Mouse (Mus musculus): ENCODE measurements around the gene Per2. TPM values are rescaled to one million over a fixed set of nuclear protein-coding genes. Genes with fewer than 3 reads are reported as not detected.
"Not testable (repeated sequence)": the region's sequence is repeated elsewhere in the genome, so short reads cannot be mapped to it uniquely, and the experiment has no call there.

Per2 gene
- 10 to 100 TPM in 1 of 2 experiments, 1 to 10 TPM in 1; 8.5 to 11.2 TPM for total RNA-seq (2021)

- DNase-seq = peak; percentile 99
Observed at GRCm38 (mm10) chr1:91459059-91459809, at the start of gene Per2. Gene Per2, minus strand, starts transcription at chr1:91459324.

- DNase-seq = no peak
Observed at GRCm38 (mm10) chr1:91504615-91505014, 45.5 kb upstream of the Per2 start.

DNA sequence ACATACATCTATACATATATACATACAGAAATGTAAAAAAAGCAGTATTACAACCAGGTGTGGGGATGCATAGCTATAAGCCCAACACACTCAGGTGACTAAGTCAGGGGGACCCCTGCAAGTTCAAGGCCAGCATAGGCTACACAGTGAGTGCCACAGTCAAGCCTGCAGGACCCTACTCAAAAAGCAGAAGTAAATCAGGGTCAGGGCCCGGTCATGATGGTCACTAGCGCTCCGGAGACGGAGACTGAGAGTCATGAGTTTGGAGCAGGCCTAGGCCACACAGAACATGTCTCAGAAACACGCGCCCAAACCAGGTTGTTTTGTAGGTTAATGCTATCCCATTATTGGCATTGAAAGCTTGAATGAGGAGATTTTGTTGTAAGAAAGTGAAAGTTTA is 39.5 kb upstream of the Per2 start:
- no peak for DNase-seq

- no peak for DNase-seq
Observed at GRCm38 (mm10) chr1:91495321-91495720, 36.2 kb upstream of the Per2 start.

DNA sequence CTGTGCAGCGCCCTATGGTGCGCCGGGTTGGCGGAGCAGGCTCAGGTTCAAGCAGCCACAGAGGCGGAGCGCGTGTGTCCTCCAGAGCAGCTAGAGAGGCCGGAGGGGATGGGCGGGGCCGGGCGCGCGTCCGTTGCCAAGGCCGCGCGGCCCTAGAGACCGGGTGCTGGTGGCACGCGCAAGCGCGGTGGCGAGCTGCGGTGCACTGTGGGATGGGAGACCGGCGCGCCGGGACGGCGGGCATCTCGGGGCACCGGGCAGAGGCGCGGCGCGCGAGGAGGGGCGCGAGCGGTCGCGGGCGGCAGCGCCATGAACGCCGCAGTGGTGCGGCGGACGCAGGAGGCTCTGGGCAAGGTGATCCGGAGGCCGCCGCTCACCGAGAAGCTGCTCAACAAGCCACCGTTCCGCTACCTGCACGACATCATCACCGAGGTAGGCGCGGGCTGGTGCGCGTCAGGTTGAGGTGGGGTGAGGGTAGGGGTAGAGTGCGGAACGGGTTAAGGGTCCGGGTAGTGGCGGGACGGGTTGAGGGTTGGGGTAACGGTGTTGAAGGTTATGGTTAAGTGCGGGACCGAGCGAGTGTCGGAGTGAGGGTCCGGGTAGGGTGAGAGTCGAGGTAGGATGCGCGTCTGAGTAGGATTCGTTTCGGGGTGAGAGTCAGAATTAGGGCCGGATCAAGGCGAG is 35.5 kb upstream of the Per2 start, which contains the start of gene Traf3ip1:
Gene Traf3ip1, plus strand, starts transcription at position 191 of the 684 bp plus-strand sequence.
- peak; percentile 94 for DNase-seq

GRCm38 (mm10) chr1:91493938-91494337 is 34.8 kb upstream of the Per2 start:
- DNase-seq = no peak

- DNase-seq = no peak
Observed at GRCm38 (mm10) chr1:91492740-91493139, 33.6 kb upstream of the Per2 start.

DNA sequence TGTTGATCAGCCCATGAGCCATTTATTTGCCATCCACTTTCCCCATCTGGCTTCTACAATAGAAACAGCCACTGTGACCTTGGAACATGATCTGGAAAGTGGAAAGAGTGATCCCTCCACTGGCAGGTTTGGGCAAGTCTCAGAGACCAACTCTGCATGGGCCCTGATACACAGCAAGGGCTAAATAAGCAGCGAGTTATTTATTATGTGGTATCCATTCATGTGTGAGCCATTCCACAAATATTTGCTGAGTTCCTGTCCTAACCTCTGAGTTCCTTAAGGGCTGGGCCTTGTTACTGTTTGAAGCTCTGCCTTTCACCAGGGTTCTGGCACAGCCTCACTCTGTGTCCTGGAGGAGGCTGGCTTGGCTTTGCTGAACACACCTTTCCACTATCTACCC is 31.2 kb upstream of the Per2 start:
- no peak for DNase-seq

DNA sequence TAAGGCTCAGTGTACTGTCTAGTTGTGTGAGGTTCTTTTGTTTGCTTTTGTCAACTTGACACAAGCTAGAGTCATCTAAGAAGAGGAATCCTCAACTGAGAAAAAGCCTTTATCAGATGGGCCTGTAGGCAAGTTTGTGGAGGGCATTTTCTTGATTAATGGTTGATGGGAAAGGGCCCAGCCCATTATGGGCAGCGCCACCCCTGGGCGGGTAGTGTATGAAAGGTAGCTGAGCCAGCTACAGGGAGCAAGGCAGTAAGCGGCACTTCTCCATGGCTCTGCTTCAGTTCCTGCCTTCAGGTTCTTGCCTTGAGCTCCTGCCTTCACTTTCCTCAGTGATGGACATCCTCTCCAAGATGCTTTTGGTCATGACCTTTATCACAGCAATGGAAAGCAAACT is 27.0 kb upstream of the Per2 start:
- no peak for DNase-seq

- DNase-seq = no peak
Observed at GRCm38 (mm10) chr1:91485422-91485821, 26.3 kb upstream of the Per2 start.

DNA sequence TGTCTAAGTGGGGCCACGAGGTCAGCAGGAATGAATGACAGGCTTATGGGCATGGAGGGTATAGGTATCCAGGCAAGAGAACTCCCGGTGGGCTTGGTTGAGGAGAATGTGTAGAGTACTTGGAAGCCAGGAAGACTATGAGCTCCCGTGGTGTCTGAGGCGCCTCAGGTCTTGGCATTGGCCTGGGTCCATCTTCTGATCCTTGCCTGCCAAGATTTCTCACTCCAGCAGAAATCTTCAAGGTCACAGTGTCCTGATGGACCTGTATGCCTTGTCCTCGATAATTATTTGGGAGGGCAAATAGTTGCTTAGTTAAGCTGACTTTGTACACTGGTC is 24.9 kb upstream of the Per2 start:
- DNase-seq = no peak

- peak; percentile 93 for DNase-seq
Observed at GRCm38 (mm10) chr1:91483304-91484010, 24.3 kb upstream of the Per2 start.

- DNase-seq = no peak
Observed at GRCm38 (mm10) chr1:91482616-91483211, 23.6 kb upstream of the Per2 start.

DNA sequence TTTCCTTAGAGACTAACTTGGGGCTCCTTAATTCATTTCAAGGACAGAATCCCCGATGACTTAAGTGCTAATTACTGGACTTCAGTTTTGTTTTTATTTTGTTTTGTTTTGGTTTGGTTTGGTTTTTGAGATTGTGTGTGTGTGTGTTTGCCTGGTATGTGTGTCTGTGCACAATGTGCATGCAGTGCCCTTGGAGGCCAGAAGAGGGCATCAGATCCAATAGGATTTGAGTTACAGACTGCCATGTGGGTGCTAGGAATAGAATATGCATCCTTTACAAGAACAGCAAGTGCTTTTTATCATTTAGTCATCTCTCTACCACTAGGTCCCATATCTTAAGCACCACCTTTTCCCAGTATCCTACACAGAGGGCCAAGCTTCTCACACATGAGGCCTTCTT is 19.8 kb upstream of the Per2 start:
- no peak for DNase-seq

DNA sequence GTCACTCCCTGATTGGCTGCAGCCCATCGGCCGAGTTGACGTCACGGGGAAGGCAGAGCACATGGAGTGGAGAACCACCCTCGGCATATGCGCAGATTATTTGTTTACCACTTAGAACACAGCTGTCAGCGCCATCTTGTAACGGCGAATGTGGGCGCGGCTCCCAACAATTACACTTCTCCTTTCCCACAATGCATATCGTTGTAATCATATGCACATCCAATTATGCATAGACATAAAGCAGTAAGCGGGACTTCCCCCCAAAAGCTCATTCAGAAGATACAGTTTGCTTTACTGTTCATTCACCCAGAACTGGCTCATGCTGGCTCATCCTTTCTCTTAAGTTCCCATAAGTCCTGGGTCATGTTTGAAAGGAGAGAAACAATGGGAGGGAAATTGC is 19.0 kb upstream of the Per2 start:
- not testable (repeated sequence) for DNase-seq

- DNase-seq = no peak
Observed at GRCm38 (mm10) chr1:91469888-91470419, 10.8 kb upstream of the Per2 start.

DNA sequence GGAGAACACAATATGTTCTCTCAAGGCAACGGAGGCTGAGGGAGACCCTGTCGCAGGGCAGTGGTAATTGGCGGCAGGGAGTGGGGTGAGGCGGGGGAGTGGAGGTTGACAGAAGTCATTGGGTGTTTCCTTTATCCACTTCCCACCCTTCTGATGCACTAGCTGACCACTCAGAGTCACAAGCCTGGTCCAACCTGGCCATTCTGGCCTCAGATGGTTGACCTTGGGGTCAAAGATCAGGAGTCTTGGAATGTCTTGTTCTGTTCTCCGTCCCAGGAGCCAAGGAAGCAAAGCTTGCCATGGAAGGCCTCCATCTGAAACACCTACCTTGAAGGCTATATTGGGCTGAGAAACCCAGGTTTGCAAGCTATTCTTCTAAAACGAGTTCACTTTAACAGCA is 7.1 kb upstream of the Per2 start:
- DNase-seq = no peak

GRCm38 (mm10) chr1:91465244-91465643 is 6.1 kb upstream of the Per2 start:
- DNase-seq = no peak

GRCm38 (mm10) chr1:91464436-91464835 is 5.3 kb upstream of the Per2 start:
- DNase-seq = no peak

- no peak for DNase-seq
Observed at GRCm38 (mm10) chr1:91463336-91463995, 4.3 kb upstream of the Per2 start.

DNA sequence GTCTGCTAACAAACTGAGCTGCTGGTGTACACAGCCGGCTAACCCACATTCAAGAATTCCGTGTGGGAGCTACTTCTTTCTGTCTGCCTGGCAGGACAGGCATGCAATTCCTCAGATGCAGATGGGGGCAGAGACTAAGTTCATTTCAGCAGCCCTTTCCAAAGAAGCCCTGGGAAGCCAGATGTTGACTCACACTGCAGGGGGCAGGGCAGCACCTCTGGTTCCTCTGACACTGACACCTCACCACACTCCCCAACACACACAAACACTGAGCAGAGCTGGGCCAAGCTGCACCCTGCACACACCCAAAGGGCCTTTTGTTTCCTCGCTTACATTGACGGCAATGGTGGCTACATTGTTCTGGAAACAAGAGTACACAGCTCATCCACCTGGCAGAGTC is 1.4 kb upstream of the Per2 start:
- no peak for DNase-seq

DNA sequence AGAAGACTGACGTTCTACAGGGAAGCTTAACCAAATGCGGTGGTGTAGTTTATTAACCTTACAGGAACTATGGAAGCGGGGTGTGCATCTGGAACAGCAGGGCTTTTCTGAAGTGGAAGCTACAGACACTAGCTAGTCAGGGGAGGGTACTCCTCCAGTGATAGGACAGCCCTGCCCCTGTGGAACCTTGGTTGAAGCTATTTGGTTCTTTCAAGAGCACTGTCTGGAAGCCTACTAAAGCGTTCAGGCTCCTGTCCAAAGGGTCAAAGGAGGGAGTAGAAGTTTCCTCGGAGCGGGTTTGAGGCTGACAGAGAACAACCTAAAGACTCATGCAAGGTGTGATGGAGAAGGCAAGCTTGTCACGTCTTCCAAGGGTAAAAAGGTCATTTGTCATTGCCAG is 945 bp upstream of the Per2 start:
- DNase-seq = no peak

Data from heart, postnatal 4 days (tissue).